In genomic region chr10:90907381-90907780, GRCm38 (mm10) we compare ENCODE assay signal across 14 mouse cellular contexts.
DNase-seq lines count a peak whose midpoint lies in the region; TF ChIP-seq lines count a peak whose summit lies in the region.
"Had no signal": no experiment of that assay in that cellular context is flagged by ENCODE, and none has a peak within 500 bp of the region (broad histone marks: within the 10 kb centered on the region; RNA-seq: fewer than 3 reads in every experiment).

No protein-coding gene starts in this region.

- no peaks in the 10 kb centered on the region for H3K36me3 ChIP-seq in ES-E14 (ENCODE audit: control insufficient read depth, insufficient read depth, low read length, poor library complexity, severe bottlenecking)
- H3K36me3 ChIP-seq: forebrain, embryonic 15.5 days; heart, embryonic 13.5 days; hindbrain, embryonic 12.5 days had no signal

- intact Hi-C loops in heart, postnatal 14 days (cut with DNase I) = no loop called here

- peak; percentile 36 to 44 for DNase-seq in cerebellum, postnatal 14 days
- DNase-seq in cerebellum, postnatal 4 days (ENCODE audit: low spot score in 2 of 2) = no peak
- DNase-seq in heart, adult 11 months = peak; percentile 81
- no peak for DNase-seq in heart, postnatal 14 days
- no peak for DNase-seq in ES-E14 (ENCODE audit: low read depth, low spot score)
- DNase-seq in layer of hippocampus, adult 9-11 months = no peak
- DNase-seq: adrenal gland, postnatal 10 days; gastrocnemius, adult 2 months; gastrocnemius, postnatal 25 days; heart, postnatal 4 days; kidney, adult 8-10 months had no signal

- no peaks in the 10 kb centered on the region for H3K4me1 ChIP-seq in ES-E14 (ENCODE audit: control insufficient read depth in 2 of 2, insufficient read depth in 2 of 2, low read length in 2 of 2, poor library complexity in 1 of 2)
- H3K4me1 ChIP-seq: forebrain, embryonic 15.5 days; hindbrain, embryonic 12.5 days had no signal

- 0 out of 2 replicates have a peak, but pooled peaks cover 1% of the 10 kb centered on the region for H3K9me3 ChIP-seq in ES-E14 (ENCODE audit: control insufficient read depth, insufficient read depth, low read depth, low read length)
- H3K9me3 ChIP-seq: forebrain, embryonic 15.5 days; heart, embryonic 13.5 days; hindbrain, embryonic 12.5 days had no signal

- in situ Hi-C loops in ES-E14 (cut with MboI; ENCODE audit: low sequenced_read_pairs in 2 of 2, unreplicated experiment in 2 of 2) = no loop called here

- H3K9ac ChIP-seq in ES-E14 (ENCODE audit: insufficient read depth, low read depth, low read length, poor library complexity, severe bottlenecking) = no peak overlapping the region
- H3K9ac ChIP-seq: forebrain, embryonic 15.5 days; heart, embryonic 13.5 days; hindbrain, embryonic 12.5 days had no signal

- H3K4me3 ChIP-seq in ES-E14 (ENCODE audit: insufficient read depth in 1 of 2, low read depth in 1 of 2, low read length in 2 of 2, poor library complexity in 1 of 2, severe bottlenecking in 1 of 2) = no peak overlapping the region
- H3K4me3 ChIP-seq: forebrain, embryonic 15.5 days; gastrocnemius, adult 2 months; heart, embryonic 13.5 days; hindbrain, embryonic 12.5 days had no signal

- no peak overlapping the region for H3K27ac ChIP-seq in ES-E14 (ENCODE audit: insufficient read depth, low read depth, low read length, poor library complexity, severe bottlenecking)
- H3K27ac ChIP-seq: forebrain, embryonic 15.5 days; gastrocnemius, adult 2 months; heart, embryonic 13.5 days; hindbrain, embryonic 12.5 days had no signal

TF ChIP-seq in ES-E14, 5 proteins besides CTCF, POLR2A, EP300 and RAD21:
- TF ChIP-seq ZC3H11A (IDR thresholded peaks at IDR 0.05; ENCODE audit: borderline replicate concordance, low read depth, low read length) = no peak
- 0 out of 2 replicates have a peak, but pooled peaks have one; percentile 21 for TF ChIP-seq ZNF384 (IDR thresholded peaks at IDR 0.05; ENCODE audit: low read depth, low read length)

Comparison
In these comparisons a context has a peak if more than half of its experiments do, and no peak if none do; other contexts are left out.
1. DNase-seq: peak in cerebellum, postnatal 14 days (2 of 2) and heart, adult 11 months (single experiment); none in cerebellum, postnatal 4 days (0 of 2), heart, postnatal 14 days (0 of 2), ES-E14 (single experiment) and layer of hippocampus, adult 9-11 months (single experiment).